Mouse (Mus musculus) small intestine, adult 2 months (tissue): ENCODE data around the gene Klc2.

Experiments used
- CTCF ChIP-seq: fragments of 200-500 bp; IDR thresholded peaks from 2 replicates; pipeline ENCODE4 v1.5.1; 2012; ENCODE audit warnings: low read depth, mild to moderate bottlenecking, control low read depth, inconsistent platforms, low read length, moderate library complexity, mixed read lengths; ENCODE audit not compliant: insufficient replicate concordance, insufficient read length; ENCODE audit errors: extremely low read depth
- POLR2A ChIP-seq: fragments of 200-500 bp; IDR thresholded peaks from 2 replicates; pipeline ENCODE4 v1.6.1; 2012; ENCODE audit warnings: low read depth, mild to moderate bottlenecking, control low read depth, inconsistent platforms, low read length, moderate library complexity

DNA sequence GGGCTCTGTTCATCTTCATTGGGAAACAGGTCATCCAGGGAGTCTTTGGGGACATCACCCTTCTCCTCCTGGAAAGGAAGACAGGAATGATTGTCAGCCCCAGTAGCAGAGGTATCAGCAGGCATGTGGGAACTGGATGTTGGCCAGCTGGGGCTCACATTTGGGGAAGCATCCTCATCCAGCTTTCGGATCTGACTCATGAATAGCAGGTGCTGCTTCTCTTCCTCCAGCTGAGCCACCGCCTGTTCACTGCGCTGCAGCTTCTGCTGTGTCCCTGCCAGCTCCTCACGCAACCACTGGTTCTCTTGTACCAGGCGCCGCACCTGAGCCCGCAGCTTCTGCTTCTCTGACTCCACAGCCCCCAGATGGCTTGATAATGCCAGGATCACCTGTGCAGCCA lies 4.6 kb downstream of the Klc2 start:
- TF ChIP-seq POLR2A, result no peak
- TF ChIP-seq CTCF, result no peak
